Mouse (Mus musculus) lung, adult 2 months (tissue): ENCODE data around the gene Gsta1. TPM values are rescaled to one million over a fixed set of nuclear protein-coding genes. Genes with fewer than 3 reads are reported as not detected.
"Not testable (repeated sequence)": the region's sequence is repeated elsewhere in the genome, so short reads cannot be mapped to it uniquely, and the experiment has no call there.

Experiments
- DNase-seq: peaks from one replicate; pipeline ENCODE4 v3.0.0; 2022
- H3K4me1 ChIP-seq: fragments of 200-500 bp; 2 replicates; pipeline ENCODE4 v1.6.1; 2011; ENCODE audit warnings: low read length; ENCODE audit not compliant: control insufficient read depth, insufficient read depth
- H3K4me3 ChIP-seq: fragments of 200-500 bp; replicated peaks from 2 replicates; pipeline ENCODE3; 2011; ENCODE audit warnings: low read depth, mild to moderate bottlenecking, control low read depth, low read length; ENCODE audit errors: extremely low read depth
- CTCF ChIP-seq: fragments of 200-500 bp; IDR thresholded peaks from 2 replicates; pipeline ENCODE4 v1.5.1; 2011; ENCODE audit warnings: mild to moderate bottlenecking, low read length, control low read depth; ENCODE audit not compliant: insufficient read depth
- POLR2A ChIP-seq: fragments of 200-500 bp; IDR thresholded peaks from 2 replicates; pipeline ENCODE4 v1.6.1; 2011; ENCODE audit warnings: low read depth, mild to moderate bottlenecking, control low read depth, low read length, borderline replicate concordance; ENCODE audit errors: extremely low read depth
- WGBS: fragments of 180-500 bp; shearing (Covaris S2); methylation state at CpG from one replicate; pipeline ENCODE4 v1.1.7; 2018; 5-methylcytosine and 5-hydroxymethylcytosine counted together
- polyA plus RNA-seq: library from polyadenylated mRNA; depleted of rRNA; stranded (reverse); fragments of >200 nt; gene quantifications from 2 replicates; pipeline ENCODE4 v1.2.3, GENCODE M21; 2012; rRNA removed

Gene Gsta1
- polyA plus RNA-seq, 1 experiment: 1.7 TPM

DNA sequence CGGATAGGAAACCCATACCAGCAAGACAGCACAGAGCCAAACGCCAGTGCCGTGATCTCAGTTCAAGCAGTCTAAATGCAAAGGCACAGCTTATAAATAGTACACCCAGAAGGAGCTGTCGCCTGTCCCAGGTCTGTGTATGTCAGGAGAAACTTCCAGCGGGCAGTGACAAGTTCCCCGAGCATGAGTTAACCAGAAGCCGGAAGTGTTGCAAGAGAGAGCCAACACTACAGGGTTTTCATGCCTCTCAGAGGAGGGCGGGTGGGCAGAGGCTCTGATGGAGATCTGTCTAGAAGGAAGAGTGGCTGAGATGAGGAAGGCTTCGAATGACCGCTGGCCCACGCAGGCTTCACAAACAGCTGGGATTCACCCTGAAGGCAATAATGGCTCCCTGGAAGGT, 5.2 kb upstream of the Gsta1 start:
- no peak overlapping the region for H3K4me3 ChIP-seq
- 54% methylated on average over 11 of the region's 11 CpGs for WGBS
- no peak for TF ChIP-seq CTCF
- no peak for TF ChIP-seq POLR2A
- H3K4me1 ChIP-seq: no peaks in the 10 kb centered on the region
- DNase-seq: no peak

DNA sequence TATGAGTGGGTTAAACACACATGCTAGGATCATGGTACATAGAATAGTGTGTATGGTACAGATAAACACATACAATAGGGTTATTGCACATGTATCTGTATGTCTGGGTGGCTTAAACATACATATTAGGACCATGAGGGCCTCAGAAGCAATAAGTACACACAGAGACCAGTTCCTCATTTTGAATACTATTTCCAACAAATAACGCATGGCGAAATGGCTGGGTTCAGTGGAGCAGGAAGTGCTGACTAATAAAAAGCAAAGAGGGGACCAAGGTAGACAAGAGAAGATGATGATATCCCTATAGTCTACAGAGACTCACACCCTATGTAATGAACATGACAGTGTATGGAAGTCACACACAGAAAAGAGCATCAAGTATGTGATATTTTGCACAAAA, 2.3 kb upstream of the Gsta1 start:
- 85% methylated on average over 2 of the region's 2 CpGs for WGBS
- DNase-seq: no peak
- Histone ChIP-seq H3K4me1 (no peaks in the 10 kb centered on the region), H3K4me3 (no peak overlapping the region)
- TF ChIP-seq CTCF: no peak
- TF ChIP-seq POLR2A: no peak

DNA sequence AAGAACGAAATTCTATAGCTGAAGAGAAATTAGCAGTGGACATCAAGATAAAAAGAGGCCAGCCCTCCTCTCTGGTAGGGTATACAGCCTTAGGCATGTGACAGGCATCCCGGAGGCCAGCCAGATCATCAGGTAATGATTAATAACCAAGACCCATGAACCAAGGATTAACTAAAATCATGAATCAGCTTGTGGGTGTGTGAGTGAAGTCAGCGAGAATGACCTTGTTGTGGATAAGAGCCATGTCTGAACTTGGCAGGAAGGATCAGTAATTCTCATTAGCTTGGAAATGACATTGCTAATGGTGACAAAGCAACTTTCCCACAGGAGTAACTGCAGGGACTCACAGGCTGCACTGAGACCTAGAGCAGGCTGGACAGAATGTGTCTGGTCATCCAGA, 798 bp upstream of the Gsta1 start:
- H3K4me3 ChIP-seq, H3K4me1 ChIP-seq, DNase-seq: not testable (repeated sequence)
- 46% methylated on average over 3 of the region's 3 CpGs for WGBS

DNA sequence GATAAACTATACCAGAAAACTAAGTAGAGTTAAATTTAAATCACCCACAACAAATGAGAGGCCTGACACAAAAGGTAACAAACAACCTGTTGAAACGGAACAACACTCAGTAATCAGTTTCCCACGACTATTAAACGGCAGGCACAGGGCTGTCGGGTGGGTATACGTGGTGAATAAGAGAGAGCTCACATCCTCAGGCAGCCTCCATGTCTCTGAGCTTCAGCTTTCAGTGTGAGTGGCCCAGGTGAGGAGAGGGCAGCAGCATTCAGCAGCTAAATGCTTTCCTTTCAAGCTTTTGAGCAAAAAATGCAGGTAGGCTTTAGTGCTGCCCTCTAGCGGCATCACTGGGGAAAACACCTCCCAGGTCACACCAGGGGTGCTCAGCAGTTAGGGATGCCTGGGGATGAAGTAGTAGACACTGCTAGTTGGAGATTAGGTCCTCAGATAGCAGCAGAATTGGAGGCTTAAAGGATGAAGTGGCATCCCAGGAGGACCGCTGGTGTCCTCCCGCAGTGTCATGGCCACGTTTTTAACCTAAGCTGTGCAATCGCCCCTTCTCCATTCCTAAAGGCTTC, 2.8 kb downstream of the Gsta1 start:
- not testable (repeated sequence) for H3K4me3 ChIP-seq, DNase-seq, H3K4me1 ChIP-seq
- WGBS: no CpG with 5 or more reads among the region's 10 CpGs

DNA sequence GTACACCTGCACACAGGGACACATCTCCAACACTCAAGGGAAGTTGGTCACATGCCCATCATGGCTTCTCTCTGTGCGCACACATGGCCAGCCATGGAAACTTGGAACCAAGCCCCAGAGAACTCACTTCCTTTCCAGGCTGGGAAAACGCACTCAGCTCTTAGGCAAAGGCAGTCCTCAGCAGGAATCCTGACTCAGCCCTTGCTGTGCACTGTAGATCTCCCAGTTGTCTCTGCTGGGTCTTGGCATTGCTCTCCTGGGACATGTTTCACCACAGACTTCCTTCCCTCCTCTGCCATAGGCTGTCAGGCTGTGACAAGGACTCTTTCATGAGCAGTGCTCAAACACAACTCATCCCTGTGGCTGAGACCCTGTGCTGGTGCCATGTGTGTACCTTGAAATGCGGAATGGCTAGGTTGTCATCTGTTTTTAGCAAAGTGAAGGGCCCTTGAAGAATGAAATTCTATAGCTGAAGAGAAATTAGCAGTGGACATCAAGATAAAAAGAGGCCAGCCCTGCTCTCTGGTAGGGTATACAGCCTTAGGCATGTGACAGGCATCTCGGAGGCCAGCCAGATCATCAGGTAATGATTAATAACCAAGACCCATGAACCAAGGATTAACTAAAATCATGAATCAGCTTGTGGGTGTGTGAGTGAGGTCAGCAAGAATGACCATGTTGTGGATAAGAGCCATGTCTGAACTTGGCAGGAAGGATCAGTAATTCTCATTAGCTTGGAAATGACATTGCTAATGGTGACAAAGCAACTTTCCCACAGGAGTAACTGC, 25.4 kb downstream of the Gsta1 start:
- H3K4me1 ChIP-seq, DNase-seq, H3K4me3 ChIP-seq: not testable (repeated sequence)
- WGBS: 44% methylated on average over 4 of the region's 4 CpGs

DNA sequence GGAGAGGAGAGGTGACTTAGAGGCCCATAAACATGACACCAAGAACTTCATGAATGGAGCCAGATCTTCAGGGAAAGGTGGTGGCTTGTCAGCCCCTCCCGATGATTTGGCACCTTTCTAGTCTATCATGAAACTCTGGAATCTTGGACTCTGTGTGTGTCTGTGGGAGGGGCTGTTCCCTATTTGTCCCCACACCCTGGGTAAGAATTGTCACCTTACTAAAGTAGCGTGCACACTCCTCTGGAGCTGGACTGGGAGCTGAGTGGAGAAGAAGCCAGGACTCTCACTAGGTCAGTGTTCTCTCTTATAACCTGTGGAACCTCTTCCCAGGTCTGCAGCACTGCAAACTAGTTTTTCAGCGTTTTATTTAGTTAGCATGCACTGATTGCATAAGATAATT, 26.5 kb downstream of the Gsta1 start, which contains the start of gene Gm3776:
TSS of gene Gm3776 (plus strand) at position 216 of the 400 bp plus-strand sequence.
- H3K4me3 ChIP-seq, DNase-seq, H3K4me1 ChIP-seq: not testable (repeated sequence)
- WGBS: 78% methylated on average over 2 of the region's 3 CpGs

DNA sequence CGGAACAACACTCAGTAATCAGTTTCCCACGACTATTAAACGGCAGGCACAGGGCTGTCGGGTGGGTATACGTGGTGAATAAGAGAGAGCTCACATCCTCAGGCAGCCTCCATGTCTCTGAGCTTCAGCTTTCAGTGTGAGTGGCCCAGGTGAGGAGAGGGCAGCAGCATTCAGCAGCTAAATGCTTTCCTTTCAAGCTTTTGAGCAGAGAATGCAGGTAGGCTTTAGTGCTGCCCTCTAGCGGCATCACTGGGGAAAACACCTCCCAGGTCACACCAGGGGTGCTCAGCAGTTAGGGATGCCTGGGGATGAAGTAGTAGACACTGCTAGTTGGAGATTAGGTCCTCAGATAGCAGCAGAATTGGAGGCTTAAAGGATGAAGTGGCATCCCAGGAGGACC, 29.2 kb downstream of the Gsta1 start:
- peak; percentile 39 for DNase-seq
- TF ChIP-seq CTCF: 0 out of 2 replicates have a peak, but pooled peaks have one; percentile 12
- not testable (repeated sequence) for H3K4me1 ChIP-seq, H3K4me3 ChIP-seq
- 4% methylated on average over 1 of the region's 6 CpGs for WGBS

DNA sequence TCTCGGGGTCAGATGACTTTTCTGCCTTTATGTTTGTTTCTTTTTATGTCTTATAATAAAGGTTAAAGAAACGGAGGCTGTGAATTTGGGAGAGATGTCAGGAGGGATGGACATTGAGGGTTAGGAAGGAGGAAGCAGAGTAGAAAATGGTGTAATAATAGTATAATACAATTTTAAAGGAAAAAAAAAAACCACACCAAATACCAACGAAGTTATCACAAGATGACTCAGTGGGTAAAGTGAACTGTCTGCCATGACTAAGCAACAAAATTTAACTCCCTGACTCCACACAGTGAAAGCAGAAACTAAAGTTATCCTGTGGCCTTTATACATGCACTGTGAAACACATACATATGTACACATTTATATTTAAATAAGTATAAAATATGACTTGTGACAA, 40.5 kb downstream of the Gsta1 start:
- H3K4me1 ChIP-seq, H3K4me3 ChIP-seq, DNase-seq: not testable (repeated sequence)
- 59% methylated on average over 3 of the region's 3 CpGs for WGBS

DNA sequence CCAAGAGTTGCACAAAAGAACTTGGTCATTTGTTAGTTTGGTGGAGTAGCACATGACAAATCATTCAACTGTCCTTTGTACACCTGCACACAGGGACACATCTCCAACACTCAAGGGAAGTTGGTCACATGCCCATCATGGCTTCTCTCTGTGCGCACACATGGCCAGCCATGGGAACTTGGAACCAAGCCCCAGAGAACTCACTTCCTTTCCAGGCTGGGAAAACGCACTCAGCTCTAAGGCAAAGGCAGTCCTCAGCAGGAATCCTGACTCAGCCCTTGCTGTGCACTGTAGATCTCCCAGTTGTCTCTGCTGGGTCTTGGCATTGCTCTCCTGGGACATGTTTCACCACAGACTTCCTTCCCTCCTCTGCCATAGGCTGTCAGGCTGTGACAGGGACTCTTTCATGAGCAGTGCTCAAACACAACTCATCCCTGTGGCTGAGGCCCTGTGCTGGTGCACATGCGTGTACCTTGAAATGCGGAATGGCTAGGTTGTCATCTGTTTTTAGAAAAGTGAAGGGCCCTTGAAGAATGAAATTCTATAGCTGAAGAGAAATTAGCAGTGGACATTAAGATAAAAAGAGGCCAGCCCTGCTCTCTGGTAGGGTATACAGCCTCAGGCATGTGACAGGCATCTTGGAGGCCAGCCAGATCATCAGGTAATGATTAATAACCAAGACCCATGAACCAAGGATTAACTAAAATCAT, 51.7 kb downstream of the Gsta1 start:
- not testable (repeated sequence) for DNase-seq, H3K4me1 ChIP-seq, H3K4me3 ChIP-seq
- 55% methylated on average over 4 of the region's 4 CpGs for WGBS

DNA sequence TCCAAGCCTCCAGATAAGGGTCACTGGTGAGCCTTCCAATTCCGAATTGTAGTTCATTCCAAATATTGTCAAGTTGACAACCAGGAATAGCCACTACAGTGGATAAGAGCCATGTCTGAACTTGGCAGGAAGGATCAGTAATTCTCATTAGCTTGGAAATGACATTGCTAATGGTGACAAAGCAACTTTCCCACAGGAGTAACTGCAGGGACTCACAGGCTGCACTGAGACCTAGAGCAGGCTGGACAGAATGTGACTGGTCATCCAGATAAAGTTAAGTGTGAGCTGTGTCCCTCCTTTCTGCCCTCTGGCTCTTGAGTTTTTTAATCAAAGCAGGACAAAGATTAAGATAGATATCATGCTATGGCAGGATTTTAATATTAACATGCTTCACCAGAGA, 58.6 kb downstream of the Gsta1 start:
- 32% methylated on average over 1 of the region's 1 CpGs for WGBS
- H3K4me3 ChIP-seq, DNase-seq, H3K4me1 ChIP-seq: not testable (repeated sequence)

DNA sequence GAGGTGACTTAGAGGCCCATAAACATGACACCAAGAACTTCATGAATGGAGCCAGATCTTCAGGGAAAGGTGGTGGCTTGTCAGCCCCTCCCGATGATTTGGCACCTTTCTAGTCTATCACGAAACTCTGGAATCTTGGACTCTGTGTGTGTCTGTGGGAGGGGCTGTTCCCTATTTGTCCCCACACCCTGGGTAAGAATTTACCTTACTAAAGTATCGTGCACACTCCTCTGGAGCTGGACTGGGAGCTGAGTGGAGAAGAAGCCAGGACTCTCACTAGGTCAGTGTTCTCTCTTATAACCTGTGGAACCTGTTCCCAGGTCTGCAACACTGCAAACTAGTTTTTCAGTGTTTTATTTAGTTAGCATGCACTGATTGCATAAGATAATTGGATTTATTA, 59.3 kb downstream of the Gsta1 start, which contains the start of gene Gm10639:
TSS of gene Gm10639 (plus strand) at position 201 of the 400 bp plus-strand sequence.
- 62% methylated on average over 3 of the region's 3 CpGs for WGBS
- H3K4me1 ChIP-seq, DNase-seq, H3K4me3 ChIP-seq: not testable (repeated sequence)

Other genes starting within 250 kb of the Gsta1 start
- not detected in 2 replicates for gene Gcm1, start 178.7 kb upstream of the Gsta1 start, polyA plus RNA-seq
- gene Fbxo9, start 121.6 kb upstream of the Gsta1 start, polyA plus RNA-seq: 67.7 and 79.3 TPM in 2 replicates
- gene Ick, start 121.5 kb upstream of the Gsta1 start, polyA plus RNA-seq: 21.1 and 23.7 TPM in 2 replicates
- gene Gsta4, start 47.9 kb upstream of the Gsta1 start, polyA plus RNA-seq: 29.2 and 85.9 TPM in 2 replicates
- 1.4 TPM in 1 of 2 replicates, not detected in the other for gene Gm3776, start 26.5 kb downstream of the Gsta1 start, polyA plus RNA-seq
- not detected in 2 replicates for gene Gm10639, start 59.3 kb downstream of the Gsta1 start, polyA plus RNA-seq
- gene Omt2a, start 84.1 kb downstream of the Gsta1 start, polyA plus RNA-seq: not detected in 2 replicates
- gene Omt2b, start 96.9 kb downstream of the Gsta1 start, polyA plus RNA-seq: not detected in 2 replicates
- 1.9 and 5.0 TPM in 2 replicates for gene Gsta2, start 125.1 kb downstream of the Gsta1 start, polyA plus RNA-seq
- 0.22 TPM in 1 of 2 replicates, not detected in the other for gene Dppa5a, start 137.5 kb downstream of the Gsta1 start, polyA plus RNA-seq
- 0.28 and 0.37 TPM in 2 replicates for gene Ooep, start 148.1 kb downstream of the Gsta1 start, polyA plus RNA-seq
- 0.05 and 0.06 TPM in 2 replicates for gene Ddx43, start 165.1 kb downstream of the Gsta1 start, polyA plus RNA-seq
- 0.83 and 0.98 TPM in 2 replicates for gene Cgas, start 212.6 kb downstream of the Gsta1 start, polyA plus RNA-seq
- gene Mto1, start 217.6 kb downstream of the Gsta1 start, polyA plus RNA-seq: 9.9 and 10.3 TPM in 2 replicates
- 0.17 TPM in 1 of 2 replicates, not detected in the other for gene Gm17324, start 218.1 kb downstream of the Gsta1 start, polyA plus RNA-seq